Mouse (Mus musculus) bone marrow macrophage, adult 2 months (primary cell): ENCODE data around the gene Magee1.

Experiments used
- CTCF ChIP-seq: IDR thresholded peaks from 2 replicates; pipeline ENCODE4 v1.5.1; 2012; ENCODE audit warnings: low read depth, mild to moderate bottlenecking, low read length, moderate library complexity
- POLR2A ChIP-seq: IDR thresholded peaks from 2 replicates; pipeline ENCODE4 v1.6.1; 2012; ENCODE audit warnings: mild to moderate bottlenecking, low read depth, low read length, borderline replicate concordance

DNA sequence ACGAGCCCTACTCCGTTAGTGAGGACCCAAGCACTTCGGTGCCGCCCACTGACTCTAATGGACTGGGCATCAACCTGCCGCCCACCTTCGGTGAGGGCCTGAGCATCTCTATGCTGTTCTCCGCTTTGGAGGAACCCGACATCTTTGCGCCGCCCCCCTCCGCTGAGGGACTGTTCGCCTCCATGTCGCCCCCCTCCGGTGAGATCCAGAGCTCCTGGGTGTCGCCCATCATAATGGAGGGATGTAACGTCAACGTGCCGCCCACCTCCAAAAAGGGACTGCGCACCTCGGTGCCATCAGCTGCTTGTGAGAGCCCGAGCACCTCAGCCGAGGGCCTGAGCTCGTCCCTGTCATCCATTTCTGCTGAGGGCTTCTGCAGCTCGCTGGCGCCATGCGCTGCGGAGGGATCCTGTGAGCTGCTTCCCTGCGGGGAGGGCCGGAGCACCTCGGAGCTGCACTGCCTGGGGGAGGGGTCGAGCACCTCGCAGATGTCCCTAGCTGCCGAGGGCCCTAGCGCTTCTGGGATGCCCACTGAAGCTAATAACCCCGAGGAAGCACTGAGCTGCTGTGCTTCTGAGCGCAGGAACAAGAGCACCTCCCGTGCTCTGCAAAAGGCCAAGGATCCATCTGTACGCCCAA, 1.2 kb downstream of the Magee1 start:
- no peak for TF ChIP-seq CTCF
- no peak for TF ChIP-seq POLR2A
